Mouse (Mus musculus): ENCODE results near the gene Gbp9. TPM values are rescaled to one million over a fixed set of nuclear protein-coding genes. Genes with fewer than 3 reads are reported as not detected.
A peak's percentile ranks its signal among the peaks of the same experiment; 100 is the strongest.
"Not testable (repeated sequence)": the region's sequence is repeated elsewhere in the genome, so short reads cannot be mapped to it uniquely, and the experiment has no call there.

Gene Gbp9
- polyA plus RNA-seq, 1 experiment from 2014 or later = 1.3 TPM

- H3K36me3 ChIP-seq (ENCODE audit: control insufficient read depth, insufficient read depth, low read length); H3K4me3 ChIP-seq (ENCODE audit: low read depth, low read length); H3K27me3 ChIP-seq (ENCODE audit: control insufficient read depth, insufficient read depth, low read length); H3K9ac ChIP-seq (ENCODE audit: low read depth, low read length); H3K4me2 ChIP-seq (replicated peaks; ENCODE audit: low read depth, low read length); H3K9me3 ChIP-seq (ENCODE audit: control insufficient read depth, low read length); H3K27ac ChIP-seq (ENCODE audit: low read depth, low read length); H3K4me1 ChIP-seq (replicated peaks; ENCODE audit: control insufficient read depth, insufficient read depth, low read length); ATAC-seq (ENCODE audit: low FRiP score); DNase-seq (ENCODE audit: low spot score): not testable (repeated sequence)
- 86% methylated on average over 3 of the region's 3 CpGs for WGBS
These were observed 2.5 kb downstream of the Gbp9 start for GRCm38 (mm10) chr5:105136706-105137304.

GRCm38 (mm10) chr5:105121731-105122130 lies 17.6 kb downstream of the Gbp9 start:
- H3K9me3 ChIP-seq (ENCODE audit: control insufficient read depth, low read length); H3K4me1 ChIP-seq (replicated peaks; ENCODE audit: control insufficient read depth, insufficient read depth, low read length); H3K4me3 ChIP-seq (ENCODE audit: low read depth, low read length); H3K4me2 ChIP-seq (replicated peaks; ENCODE audit: low read depth, low read length); DNase-seq (ENCODE audit: low spot score); ATAC-seq (ENCODE audit: low FRiP score); H3K9ac ChIP-seq (ENCODE audit: low read depth, low read length); H3K27me3 ChIP-seq (ENCODE audit: control insufficient read depth, insufficient read depth, low read length); H3K36me3 ChIP-seq (ENCODE audit: control insufficient read depth, insufficient read depth, low read length); H3K27ac ChIP-seq (ENCODE audit: low read depth, low read length): not testable (repeated sequence)
- 84% methylated on average over 6 of the region's 6 CpGs for WGBS

- WGBS = 93% methylated on average over 2 of the region's 2 CpGs
- no peak for DNase-seq (ENCODE audit: low spot score)
- Histone ChIP-seq H3K27me3 (ENCODE audit: control insufficient read depth, insufficient read depth, low read length) (no peaks in the 10 kb centered on the region), H3K4me1 (replicated peaks; ENCODE audit: control insufficient read depth, insufficient read depth, low read length) (no peaks in the 10 kb centered on the region), H3K27ac (ENCODE audit: low read depth, low read length) (no peak overlapping the region), H3K9ac (ENCODE audit: low read depth, low read length) (no peak overlapping the region), H3K4me2 (replicated peaks; ENCODE audit: low read depth, low read length) (no peak overlapping the region), H3K4me3 (ENCODE audit: low read depth, low read length) (no peak overlapping the region), H3K36me3 (ENCODE audit: control insufficient read depth, insufficient read depth, low read length) (no peaks in the 10 kb centered on the region), H3K9me3 (ENCODE audit: control insufficient read depth, low read length) (no peaks in the 10 kb centered on the region)
- no peak for ATAC-seq (ENCODE audit: low FRiP score)
These were observed 23.6 kb downstream of the Gbp9 start for GRCm38 (mm10) chr5:105115740-105116139.

- Histone ChIP-seq H3K9me3 (ENCODE audit: control insufficient read depth, low read length) (no peaks in the 10 kb centered on the region), H3K9ac (ENCODE audit: low read depth, low read length) (no peak overlapping the region), H3K4me2 (replicated peaks; ENCODE audit: low read depth, low read length) (no peak overlapping the region), H3K4me3 (ENCODE audit: low read depth, low read length) (no peak overlapping the region), H3K4me1 (replicated peaks; ENCODE audit: control insufficient read depth, insufficient read depth, low read length) (no peaks in the 10 kb centered on the region), H3K27ac (ENCODE audit: low read depth, low read length) (no peak overlapping the region), H3K27me3 (ENCODE audit: control insufficient read depth, insufficient read depth, low read length) (no peaks in the 10 kb centered on the region), H3K36me3 (ENCODE audit: control insufficient read depth, insufficient read depth, low read length) (no peaks in the 10 kb centered on the region)
- DNase-seq (ENCODE audit: low spot score) (no peak), ATAC-seq (ENCODE audit: low FRiP score) (no peak)
- 90% methylated on average over 2 of the region's 2 CpGs for WGBS
These were observed 24.6 kb downstream of the Gbp9 start for GRCm38 (mm10) chr5:105114696-105115095.

GRCm38 (mm10) chr5:105113656-105114055 lies 25.7 kb downstream of the Gbp9 start:
- 96% methylated on average over 5 of the region's 5 CpGs for WGBS

GRCm38 (mm10) chr5:105110271-105110852 lies 29.0 kb downstream of the Gbp9 start:
- H3K4me1 ChIP-seq (replicated peaks; ENCODE audit: control insufficient read depth, insufficient read depth, low read length); ATAC-seq (ENCODE audit: low FRiP score); H3K27me3 ChIP-seq (ENCODE audit: control insufficient read depth, insufficient read depth, low read length); H3K4me2 ChIP-seq (replicated peaks; ENCODE audit: low read depth, low read length); H3K4me3 ChIP-seq (ENCODE audit: low read depth, low read length); H3K9me3 ChIP-seq (ENCODE audit: control insufficient read depth, low read length); H3K27ac ChIP-seq (ENCODE audit: low read depth, low read length); H3K9ac ChIP-seq (ENCODE audit: low read depth, low read length); H3K36me3 ChIP-seq (ENCODE audit: control insufficient read depth, insufficient read depth, low read length): not testable (repeated sequence)
- WGBS = 23% methylated on average over 3 of the region's 4 CpGs
- DNase-seq (ENCODE audit: low spot score) = peak; percentile 4

More at GRCm38 (mm10) chr5:105113656-105114055, 25.7 kb downstream of the Gbp9 start:
- DNase-seq (ENCODE audit: low spot score) (no peak), ATAC-seq (ENCODE audit: low FRiP score) (no peak)
- H3K9me3 ChIP-seq (ENCODE audit: control insufficient read depth, low read length) = no peaks in the 10 kb centered on the region
- no peaks in the 10 kb centered on the region for H3K36me3 ChIP-seq (ENCODE audit: control insufficient read depth, insufficient read depth, low read length)
- no peak overlapping the region for H3K27ac ChIP-seq (ENCODE audit: low read depth, low read length)
- no peak overlapping the region for H3K4me3 ChIP-seq (ENCODE audit: low read depth, low read length)
- H3K27me3 ChIP-seq (ENCODE audit: control insufficient read depth, insufficient read depth, low read length) = no peaks in the 10 kb centered on the region
- H3K4me1 ChIP-seq (replicated peaks; ENCODE audit: control insufficient read depth, insufficient read depth, low read length) = no peaks in the 10 kb centered on the region
- H3K9ac ChIP-seq (ENCODE audit: low read depth, low read length) = no peak overlapping the region
- H3K4me2 ChIP-seq (replicated peaks; ENCODE audit: low read depth, low read length) = no peak overlapping the region

GRCm38 (mm10) chr5:105109775-105110174 lies 29.6 kb downstream of the Gbp9 start:
- 46% methylated on average over 1 of the region's 1 CpGs for WGBS

GRCm38 (mm10) chr5:105105689-105106088 lies 33.6 kb downstream of the Gbp9 start:
- not testable (repeated sequence) for H3K4me2 ChIP-seq (replicated peaks; ENCODE audit: low read depth, low read length); H3K4me1 ChIP-seq (replicated peaks; ENCODE audit: control insufficient read depth, insufficient read depth, low read length); ATAC-seq (ENCODE audit: low FRiP score); H3K27me3 ChIP-seq (ENCODE audit: control insufficient read depth, insufficient read depth, low read length); H3K4me3 ChIP-seq (ENCODE audit: low read depth, low read length); H3K27ac ChIP-seq (ENCODE audit: low read depth, low read length); H3K9ac ChIP-seq (ENCODE audit: low read depth, low read length); H3K9me3 ChIP-seq (ENCODE audit: control insufficient read depth, low read length); DNase-seq (ENCODE audit: low spot score); H3K36me3 ChIP-seq (ENCODE audit: control insufficient read depth, insufficient read depth, low read length)
- WGBS = 72% methylated on average over 2 of the region's 2 CpGs

More at GRCm38 (mm10) chr5:105109775-105110174, 29.6 kb downstream of the Gbp9 start:
- H3K4me1 ChIP-seq (replicated peaks; ENCODE audit: control insufficient read depth, insufficient read depth, low read length); H3K36me3 ChIP-seq (ENCODE audit: control insufficient read depth, insufficient read depth, low read length); DNase-seq (ENCODE audit: low spot score); H3K9ac ChIP-seq (ENCODE audit: low read depth, low read length); H3K27me3 ChIP-seq (ENCODE audit: control insufficient read depth, insufficient read depth, low read length); H3K4me3 ChIP-seq (ENCODE audit: low read depth, low read length); ATAC-seq (ENCODE audit: low FRiP score); H3K9me3 ChIP-seq (ENCODE audit: control insufficient read depth, low read length); H3K4me2 ChIP-seq (replicated peaks; ENCODE audit: low read depth, low read length); H3K27ac ChIP-seq (ENCODE audit: low read depth, low read length): not testable (repeated sequence)

- DNase-seq (ENCODE audit: low spot score) (no peak), ATAC-seq (ENCODE audit: low FRiP score) (no peak)
- no peak overlapping the region for H3K4me2 ChIP-seq (replicated peaks; ENCODE audit: low read depth, low read length)
- no peaks in the 10 kb centered on the region for H3K9me3 ChIP-seq (ENCODE audit: control insufficient read depth, low read length)
- H3K4me1 ChIP-seq (replicated peaks; ENCODE audit: control insufficient read depth, insufficient read depth, low read length) = no peaks in the 10 kb centered on the region
- no peaks in the 10 kb centered on the region for H3K27me3 ChIP-seq (ENCODE audit: control insufficient read depth, insufficient read depth, low read length)
- no peak overlapping the region for H3K27ac ChIP-seq (ENCODE audit: low read depth, low read length)
- H3K9ac ChIP-seq (ENCODE audit: low read depth, low read length) = no peak overlapping the region
- H3K4me3 ChIP-seq (ENCODE audit: low read depth, low read length) = no peak overlapping the region
- no peaks in the 10 kb centered on the region for H3K36me3 ChIP-seq (ENCODE audit: control insufficient read depth, insufficient read depth, low read length)
These were observed 57.4 kb downstream of the Gbp9 start for GRCm38 (mm10) chr5:105081900-105082299.

Data from hindbrain, embryonic 11.5 days (tissue).